Mouse (Mus musculus) heart, embryonic 16.5 days (tissue): Measurements from ENCODE around the gene Fam131a. TPM values are rescaled to one million over a fixed set of nuclear protein-coding genes. Genes with fewer than 3 reads are reported as not detected.

ENCODE experiments used
- ATAC-seq: fragments of 200-750 bp; cut with Nextera tagmentation; replicated peaks from 2 replicates; pipeline ENCODE4 v1.8.0; 2017; ENCODE audit warnings: moderate number of reproducible peaks; ENCODE audit not compliant: insufficient read depth, low FRiP score; ENCODE audit errors: extremely low read depth
- H3K27ac ChIP-seq: fragments of 300-500 bp; sonication (generic); 2 replicates; pipeline ENCODE4 v1.5.1; 2014; ENCODE audit warnings: mild to moderate bottlenecking, low read length, control low read depth, moderate library complexity
- H3K27me3 ChIP-seq: fragments of 300-500 bp; sonication (generic); 2 replicates; pipeline ENCODE4 v1.6.1; 2014; ENCODE audit warnings: low read length, mixed read lengths; ENCODE audit not compliant: control insufficient read depth, insufficient read depth
- H3K36me3 ChIP-seq: fragments of 300-500 bp; sonication (generic); 2 replicates; pipeline ENCODE4 v1.6.1; 2014; ENCODE audit not compliant: control insufficient read depth, insufficient read depth
- H3K4me1 ChIP-seq: fragments of 300-500 bp; sonication (generic); 2 replicates; pipeline ENCODE4 v1.6.1; 2014; ENCODE audit warnings: low read length, mixed read lengths; ENCODE audit not compliant: control insufficient read depth, insufficient read depth
- H3K4me2 ChIP-seq: fragments of 300-500 bp; sonication (generic); 2 replicates; pipeline ENCODE4 v1.6.1; 2014; ENCODE audit warnings: low read depth, mild to moderate bottlenecking, control low read depth, low read length
- H3K4me3 ChIP-seq: fragments of 300-500 bp; sonication (generic); 2 replicates; pipeline ENCODE4 v1.5.1; 2014; ENCODE audit warnings: mild to moderate bottlenecking, control low read depth, low read length
- H3K9ac ChIP-seq: fragments of 300-500 bp; sonication (generic); 2 replicates; pipeline ENCODE4 v1.6.1; 2014; ENCODE audit warnings: low read length, control low read depth
- H3K9me3 ChIP-seq: fragments of 300-500 bp; sonication (generic); replicated peaks from 2 replicates; pipeline ENCODE4 v1.6.1; 2016; ENCODE audit warnings: low read length; ENCODE audit not compliant: control insufficient read depth
- WGBS: fragments of 180-500 bp; shearing (Covaris S2); extraction: QIAGEN DNeasy Blood & Tissue Kit; methylation state at CpG from one replicate; pipeline ENCODE4 v1.1.7; 2014; 5-methylcytosine and 5-hydroxymethylcytosine counted together
- polyA plus RNA-seq: library from polyadenylated mRNA; unstranded; fragments of >200 nt; fragmentation: Nextera tagmentation; extraction: Ambion mirVana; gene quantifications from 2 replicates; pipeline ENCODE4 v1.2.1, GENCODE M21; 2015

The Fam131a gene
- polyA plus RNA-seq, 1 experiment from 2014 or later, result 7.5 TPM

DNA sequence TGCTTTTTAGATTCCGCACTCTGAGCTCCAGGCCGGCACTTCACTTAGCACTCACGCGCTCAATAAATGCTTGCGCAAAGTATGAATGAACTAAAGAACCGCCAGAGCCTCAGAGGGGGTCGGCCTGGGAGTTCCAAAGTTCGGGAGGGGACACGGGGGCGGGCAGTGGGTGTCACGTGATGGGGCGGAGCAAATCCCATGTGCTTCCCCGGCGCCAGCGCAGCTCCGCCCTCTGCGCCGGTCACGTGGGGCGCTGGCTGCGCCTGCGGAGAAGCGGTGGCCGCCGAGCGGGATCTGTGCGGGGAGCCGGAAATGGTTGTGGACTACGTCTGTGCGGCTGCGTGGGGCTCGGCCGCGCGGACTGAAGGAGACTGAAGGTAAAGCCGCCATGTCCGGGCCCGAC is 20.5 kb upstream of the Fam131a start:
- Histone ChIP-seq H3K27ac (peak overlapping the region; percentile 96), H3K27me3 (no peaks in the 10 kb centered on the region), H3K36me3 (peaks cover 22% of the 10 kb centered on the region), H3K9me3 (no peaks in the 10 kb centered on the region), H3K9ac (peak overlapping the region; percentile 97), H3K4me2 (peak overlapping the region; percentile 98), H3K4me1 (peaks cover 20% of the 10 kb centered on the region), H3K4me3 (peak overlapping the region; percentile 93)
- ATAC-seq, result peak; percentile 94
- under 1% methylated on average over 38 of the region's 38 CpGs for WGBS

DNA sequence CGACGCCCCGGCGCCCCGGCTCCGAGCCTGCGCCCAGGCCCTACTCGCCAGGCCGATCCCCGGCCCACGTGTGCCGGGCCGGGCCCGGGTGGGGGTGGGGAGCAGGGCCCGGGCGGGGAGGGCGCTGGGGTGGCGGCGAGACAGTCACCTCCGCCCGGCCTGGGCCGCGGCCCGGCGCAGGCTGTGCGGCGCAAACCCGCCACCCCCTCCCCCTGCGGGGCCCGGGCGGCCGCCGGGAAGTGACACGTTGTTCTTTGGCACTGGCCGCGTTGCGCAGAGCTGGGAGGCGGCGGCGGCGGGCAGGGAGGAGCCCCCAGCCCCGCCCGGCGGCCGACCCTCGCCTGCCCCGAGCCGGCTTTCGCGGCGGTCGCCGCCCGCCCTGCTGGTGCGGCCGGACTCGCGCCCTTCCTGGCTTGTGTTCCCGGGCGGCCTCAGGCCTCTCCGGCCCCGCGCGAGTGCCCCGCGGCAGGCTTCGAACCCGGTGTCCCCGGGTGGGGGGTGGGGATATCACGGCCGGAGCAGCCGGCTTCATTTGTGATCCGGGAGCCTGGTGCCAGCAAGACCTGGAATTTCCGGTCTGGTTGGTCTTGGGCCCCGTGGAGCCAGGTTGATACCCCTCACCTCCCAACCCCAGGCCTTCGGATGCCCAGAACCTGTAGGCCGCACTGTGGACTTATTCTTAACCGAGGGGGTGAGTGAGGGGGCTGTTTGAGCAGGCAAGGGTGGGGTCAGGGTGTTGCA is 19.9 kb upstream of the Fam131a start:
- WGBS, result under 1% methylated on average over 58 of the region's 78 CpGs
- Histone ChIP-seq H3K9me3 (no peaks in the 10 kb centered on the region), H3K4me3 (peak overlapping the region; percentile 93), H3K4me2 (peak overlapping the region; percentile 98), H3K4me1 (peaks cover 25% of the 10 kb centered on the region), H3K36me3 (peaks cover 26% of the 10 kb centered on the region), H3K9ac (peak overlapping the region; percentile 97), H3K27ac (peak overlapping the region; percentile 96), H3K27me3 (no peaks in the 10 kb centered on the region)
- peak; percentile 76 for ATAC-seq

DNA sequence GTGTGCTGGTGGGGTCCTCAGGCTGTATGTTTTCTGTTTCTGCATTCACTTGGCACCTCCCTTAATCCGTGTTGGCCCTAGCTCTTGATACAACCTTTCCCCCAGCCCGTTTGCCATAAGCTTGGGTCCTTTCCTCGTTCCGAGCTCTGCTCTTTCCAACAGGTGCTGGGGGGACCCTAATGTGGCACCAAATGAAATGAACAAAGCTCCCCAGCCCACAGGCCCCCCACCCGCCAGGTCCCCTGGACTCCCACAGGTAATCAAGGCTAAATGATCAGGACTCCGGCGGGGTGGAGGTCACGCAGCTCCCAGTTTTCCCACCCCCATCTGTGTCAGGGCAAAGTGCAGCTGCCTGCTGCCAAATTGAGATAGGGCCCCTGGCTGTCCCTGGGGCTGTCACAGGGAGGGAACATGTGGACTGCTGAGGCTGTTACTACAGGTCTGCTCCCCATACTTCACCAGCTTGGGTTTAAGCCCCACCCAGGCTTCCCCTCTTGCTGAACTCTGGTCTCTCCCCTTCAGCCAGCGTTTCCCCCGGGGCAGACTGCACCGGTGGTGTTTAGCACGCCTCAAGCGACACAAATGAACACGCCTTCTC is 19.2 kb upstream of the Fam131a start:
- Histone ChIP-seq H3K9me3 (no peaks in the 10 kb centered on the region), H3K27ac (peak overlapping the region; percentile 96), H3K27me3 (no peaks in the 10 kb centered on the region), H3K4me3 (peak overlapping the region; percentile 93), H3K4me2 (peak overlapping the region; percentile 98), H3K36me3 (peaks cover 33% of the 10 kb centered on the region), H3K9ac (peak overlapping the region; percentile 97), H3K4me1 (peaks cover 26% of the 10 kb centered on the region)
- no peak; the same call in 1 of the 2 replicates for ATAC-seq
- WGBS, result 4% methylated on average over 14 of the region's 14 CpGs

DNA sequence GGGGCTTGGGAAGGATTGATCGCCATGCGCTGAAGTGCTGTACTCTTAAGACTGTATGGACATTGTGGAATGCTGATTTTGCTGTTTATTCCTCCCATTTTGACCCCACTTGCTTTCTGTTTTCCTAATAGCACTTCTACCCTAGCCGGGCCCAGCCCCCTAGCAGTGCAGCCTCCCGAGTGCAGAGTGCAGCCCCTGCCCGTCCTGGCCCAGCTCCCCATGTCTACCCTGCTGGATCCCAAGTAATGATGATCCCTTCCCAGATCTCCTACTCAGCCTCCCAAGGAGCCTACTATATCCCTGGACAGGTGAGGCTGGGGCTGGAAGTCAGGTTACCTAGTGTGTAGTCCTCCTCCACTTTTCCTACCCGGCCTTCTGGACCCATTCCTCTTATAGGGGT is 17.8 kb upstream of the Fam131a start:
- Histone ChIP-seq H3K4me2 (no peak overlapping the region), H3K27ac (no peak overlapping the region), H3K36me3 (peaks cover 45% of the 10 kb centered on the region), H3K9ac (no peak overlapping the region), H3K4me1 (peaks cover 26% of the 10 kb centered on the region), H3K4me3 (no peak overlapping the region), H3K9me3 (no peaks in the 10 kb centered on the region), H3K27me3 (no peaks in the 10 kb centered on the region)
- ATAC-seq, result no peak
- 85% methylated on average over 6 of the region's 6 CpGs for WGBS

DNA sequence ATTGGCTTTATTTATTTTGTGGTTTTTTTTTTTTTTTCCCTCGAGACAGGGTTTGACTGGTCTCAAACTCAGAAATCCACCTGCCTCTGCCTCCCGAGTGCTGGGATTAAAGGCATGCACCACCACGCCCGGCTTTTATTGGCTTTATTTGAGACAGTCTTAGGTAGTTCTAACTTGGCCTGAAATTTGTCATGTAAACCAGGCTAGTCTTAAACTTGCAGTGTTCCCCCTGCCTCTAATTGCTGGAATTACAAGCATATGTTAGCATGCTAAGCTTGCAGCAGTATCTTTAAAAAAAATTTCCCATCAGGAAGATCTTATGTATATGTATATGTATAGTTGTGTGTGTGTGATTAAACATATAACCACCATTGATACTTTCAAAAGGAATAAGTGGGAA is 16.3 kb upstream of the Fam131a start:
- H3K36me3 ChIP-seq, result peaks cover 57% of the 10 kb centered on the region
- no peak overlapping the region for H3K4me3 ChIP-seq
- H3K27ac ChIP-seq, result no peak overlapping the region
- H3K4me2 ChIP-seq, result no peak overlapping the region
- peaks cover 26% of the 10 kb centered on the region for H3K4me1 ChIP-seq
- no peak overlapping the region for H3K9ac ChIP-seq
- H3K27me3 ChIP-seq, result no peaks in the 10 kb centered on the region
- no peak for ATAC-seq
- no peaks in the 10 kb centered on the region for H3K9me3 ChIP-seq
- WGBS, result 87% methylated on average over 4 of the region's 4 CpGs

DNA sequence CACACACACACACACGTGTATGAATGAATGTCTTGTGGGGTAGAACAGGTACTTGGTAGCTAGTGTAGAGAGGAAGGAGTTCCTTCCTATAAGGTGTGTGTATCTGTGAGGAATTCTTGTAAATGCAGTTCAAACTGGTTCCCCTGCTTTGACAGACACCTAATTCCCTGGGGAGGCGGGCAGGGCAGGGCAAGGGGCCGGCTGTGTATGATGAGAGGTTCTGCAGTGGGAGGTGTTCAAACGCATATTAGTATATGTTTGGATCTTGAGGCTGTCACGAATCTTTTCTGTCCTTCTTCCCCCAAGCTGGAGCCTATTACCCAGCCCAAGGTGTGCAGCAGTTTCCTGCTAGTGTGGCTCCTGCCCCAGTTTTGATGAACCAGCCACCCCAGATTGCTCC is 15.7 kb upstream of the Fam131a start:
- Histone ChIP-seq H3K4me1 (peaks cover 26% of the 10 kb centered on the region), H3K4me3 (no peak overlapping the region), H3K9me3 (no peaks in the 10 kb centered on the region), H3K4me2 (no peak overlapping the region), H3K27ac (no peak overlapping the region), H3K9ac (no peak overlapping the region), H3K36me3 (peaks cover 64% of the 10 kb centered on the region), H3K27me3 (no peaks in the 10 kb centered on the region)
- ATAC-seq, result no peak
- WGBS, result 86% methylated on average over 5 of the region's 5 CpGs

DNA sequence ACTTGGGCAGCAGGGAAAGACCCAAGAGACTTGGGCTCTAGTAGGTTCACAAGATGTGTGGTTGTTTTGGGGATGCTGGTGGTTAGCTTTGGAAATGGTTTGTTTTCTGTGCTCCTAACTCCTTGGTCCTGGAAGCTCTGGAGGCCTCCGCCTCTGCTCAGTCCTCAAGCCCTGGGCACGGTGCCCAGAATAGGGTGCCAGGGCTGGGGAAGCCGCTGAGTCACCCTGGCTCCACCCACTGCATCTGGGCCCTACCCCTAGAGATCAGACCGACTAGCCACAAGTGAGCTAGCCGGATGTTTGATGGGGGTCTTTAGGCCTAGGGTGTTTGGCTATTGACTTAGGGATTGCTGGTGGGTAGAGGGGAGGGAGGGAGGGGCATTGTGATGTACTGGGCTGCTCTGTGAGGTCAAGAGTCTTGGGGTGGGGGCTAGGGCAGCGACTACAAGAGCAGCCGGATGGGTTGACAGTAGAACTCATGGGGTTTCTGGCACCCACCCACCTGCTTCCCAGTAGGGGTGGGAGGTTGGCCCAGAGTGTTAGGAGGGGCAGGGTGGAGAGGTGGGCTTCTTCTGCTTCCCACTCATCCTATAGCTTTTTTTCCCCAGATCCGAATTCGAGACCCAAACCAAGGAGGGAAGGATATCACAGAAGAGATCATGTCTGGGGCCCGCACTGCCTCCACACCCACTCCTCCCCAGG is 14.9 kb upstream of the Fam131a start:
- H3K4me1 ChIP-seq, result peaks cover 26% of the 10 kb centered on the region
- H3K27me3 ChIP-seq, result no peaks in the 10 kb centered on the region
- no peak overlapping the region for H3K4me2 ChIP-seq
- no peak overlapping the region for H3K9ac ChIP-seq
- peaks cover 71% of the 10 kb centered on the region for H3K36me3 ChIP-seq
- WGBS, result 54% methylated on average over 10 of the region's 10 CpGs
- H3K4me3 ChIP-seq, result no peak overlapping the region
- no peak overlapping the region for H3K27ac ChIP-seq
- H3K9me3 ChIP-seq, result no peaks in the 10 kb centered on the region
- ATAC-seq, result peak; percentile 45; the same call in 1 of the 2 replicates

DNA sequence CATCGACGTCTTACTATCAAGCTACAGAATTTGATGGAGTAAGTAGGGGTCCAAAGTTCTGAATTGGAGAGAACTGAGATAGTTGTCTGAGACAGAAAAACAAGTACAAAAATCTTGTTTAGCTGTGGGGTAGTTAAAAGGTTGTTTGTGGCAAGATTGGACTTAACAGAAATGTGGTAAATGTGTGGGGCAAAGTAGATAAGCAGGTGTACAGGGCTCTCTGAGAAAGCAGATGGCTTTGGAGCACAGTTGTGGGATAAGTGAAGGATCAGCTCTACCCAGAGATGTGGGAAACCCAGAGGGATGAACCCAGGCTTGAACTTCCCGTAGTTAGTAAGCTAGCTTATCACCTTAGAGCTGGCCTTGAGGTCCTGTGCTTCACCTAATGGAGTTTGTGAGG is 2.3 kb upstream of the Fam131a start:
- H3K36me3 ChIP-seq, result peaks cover 54% of the 10 kb centered on the region
- H3K27ac ChIP-seq, result no peak overlapping the region
- H3K4me2 ChIP-seq, result no peak overlapping the region
- H3K4me3 ChIP-seq, result no peak overlapping the region
- no peaks in the 10 kb centered on the region for H3K9me3 ChIP-seq
- peaks cover 19% of the 10 kb centered on the region for H3K4me1 ChIP-seq
- no peak for ATAC-seq
- H3K27me3 ChIP-seq, result no peaks in the 10 kb centered on the region
- 85% methylated on average over 3 of the region's 3 CpGs for whole genome bisulfite sequencing
- no peak overlapping the region for H3K9ac ChIP-seq

DNA sequence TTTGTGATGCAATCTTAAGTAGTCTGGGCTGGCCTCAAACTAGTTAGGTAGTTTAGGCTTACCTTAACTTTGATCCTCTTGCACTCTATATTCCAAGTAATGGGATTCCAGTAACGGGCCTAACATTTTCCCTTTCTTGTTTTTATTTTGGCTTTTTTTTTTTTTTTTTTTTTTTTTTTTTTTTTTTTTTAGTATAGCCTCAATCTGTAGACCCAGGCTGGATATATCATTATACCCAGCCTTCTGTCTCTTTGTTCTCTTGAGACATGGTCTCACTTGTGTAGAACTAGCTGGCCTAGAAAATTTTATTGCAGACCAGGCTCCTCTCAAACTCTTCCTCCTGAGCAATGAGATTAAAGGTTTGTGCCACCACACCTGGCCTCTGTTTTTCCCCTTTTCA is 1.4 kb upstream of the Fam131a start:
- Histone ChIP-seq H3K36me3 (peaks cover 45% of the 10 kb centered on the region), H3K27ac (no peak overlapping the region), H3K4me2 (no peak overlapping the region), H3K9me3 (no peaks in the 10 kb centered on the region), H3K4me3 (no peak overlapping the region), H3K4me1 (peaks cover 22% of the 10 kb centered on the region), H3K27me3 (no peaks in the 10 kb centered on the region), H3K9ac (no peak overlapping the region)
- 76% methylated on average over 1 of the region's 1 CpGs for WGBS
- ATAC-seq, result no peak
